Mouse (Mus musculus) gonadal fat pad, adult 2 months (tissue): Measurements from ENCODE around the gene Patz1. TPM values are rescaled to one million over a fixed set of nuclear protein-coding genes. Genes with fewer than 3 reads are reported as not detected.

Source experiments
- DNase-seq: peaks from one replicate; pipeline ENCODE4 v3.0.0-alpha.2; 2012; ENCODE audit warnings: low read depth
- polyA plus RNA-seq: library from polyadenylated mRNA; depleted of rRNA; stranded (reverse); fragments of >200 nt; gene quantifications from 2 replicates; pipeline ENCODE4 v1.2.3, GENCODE M21; 2012

The Patz1 gene
- polyA plus RNA-seq, 1 experiment = 43.8 TPM

DNA sequence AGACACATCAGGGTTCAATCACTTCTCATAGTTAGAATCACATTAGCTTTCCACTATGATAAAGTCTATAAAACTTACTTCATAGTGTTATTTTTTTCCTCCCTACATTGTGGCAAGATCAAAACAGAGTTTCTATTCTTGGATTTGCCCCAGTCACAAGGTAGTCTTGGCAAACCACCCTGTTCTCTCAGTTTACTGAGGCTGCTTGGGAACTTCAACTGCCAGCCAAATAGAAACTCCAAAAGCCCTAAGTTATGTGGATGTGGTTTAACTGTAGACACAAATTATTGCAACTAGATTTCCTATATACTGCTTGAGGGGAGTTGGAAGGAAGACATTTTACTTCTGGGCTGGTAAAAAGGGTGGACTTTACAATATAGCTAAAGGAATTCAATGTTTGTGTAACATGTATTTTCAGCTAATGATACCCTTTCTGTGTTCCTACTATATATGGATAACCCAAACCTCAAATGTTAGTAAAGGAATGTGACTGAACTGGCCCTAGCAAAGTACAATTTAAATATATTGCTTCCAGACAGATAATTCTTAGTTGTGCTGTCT is 41.3 kb downstream of the Patz1 start, which contains the start of gene Pik3ip1:
TSS of gene Pik3ip1 (plus strand) at position 511 of the 561 bp plus-strand sequence.
- DNase-seq = no peak

DNA sequence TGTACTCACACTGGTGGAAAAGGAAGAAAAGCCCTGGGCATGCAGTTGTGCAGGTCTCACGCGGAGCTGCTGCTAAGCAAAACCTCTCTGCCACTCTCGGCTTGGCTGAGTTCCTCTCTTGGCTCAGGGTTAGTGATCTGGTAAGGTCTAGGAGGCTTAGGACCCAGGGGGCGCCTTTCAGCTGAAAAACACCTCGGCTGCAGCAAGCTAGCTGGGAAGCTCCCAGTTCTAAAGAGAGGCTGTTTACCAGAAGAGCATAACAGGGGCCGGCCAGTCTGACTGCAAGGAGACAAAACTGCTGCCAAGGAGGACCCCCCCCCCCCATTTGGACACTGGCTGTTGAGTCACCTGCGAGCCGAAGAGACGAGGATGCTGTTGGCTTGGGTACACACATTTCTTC is 41.9 kb downstream of the Patz1 start:
- DNase-seq = no peak

DNA sequence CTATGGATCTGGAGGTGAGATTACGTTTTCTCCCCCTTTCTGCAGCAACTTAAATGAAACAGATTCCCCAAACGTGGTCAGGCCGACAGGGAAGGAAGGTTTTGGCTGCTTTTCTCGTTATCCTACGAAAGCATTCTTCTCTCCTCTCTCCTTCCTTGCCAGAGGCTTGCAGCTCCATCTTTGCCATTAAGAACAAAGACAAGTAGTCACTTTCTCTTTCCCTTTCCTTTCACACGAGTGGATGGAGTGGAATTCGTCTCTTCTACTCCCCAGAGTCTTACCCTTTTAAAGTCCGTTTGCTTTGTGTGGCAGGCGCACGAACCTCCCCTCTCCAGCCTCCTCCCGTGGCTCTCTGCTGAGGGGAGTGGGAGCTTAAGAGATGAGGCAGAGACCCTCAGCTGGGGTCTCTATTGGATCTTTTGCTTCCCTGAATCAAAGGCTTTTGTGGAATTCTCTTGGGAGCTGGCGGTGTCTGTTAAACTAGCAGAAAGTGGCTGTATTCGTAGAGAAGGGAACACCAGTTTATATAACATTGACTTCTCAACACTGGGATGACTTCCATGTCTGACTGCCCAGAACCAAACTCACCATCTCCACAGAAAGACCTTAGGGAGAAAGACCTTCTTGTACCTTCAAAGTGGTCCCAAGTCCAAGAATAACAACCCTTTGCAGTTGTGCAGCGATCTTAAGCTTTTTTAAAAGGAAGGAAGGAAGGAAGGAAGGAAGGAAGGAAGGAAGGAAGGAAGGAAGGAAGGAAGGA is 42.5 kb downstream of the Patz1 start:
- no peak for DNase-seq

DNA sequence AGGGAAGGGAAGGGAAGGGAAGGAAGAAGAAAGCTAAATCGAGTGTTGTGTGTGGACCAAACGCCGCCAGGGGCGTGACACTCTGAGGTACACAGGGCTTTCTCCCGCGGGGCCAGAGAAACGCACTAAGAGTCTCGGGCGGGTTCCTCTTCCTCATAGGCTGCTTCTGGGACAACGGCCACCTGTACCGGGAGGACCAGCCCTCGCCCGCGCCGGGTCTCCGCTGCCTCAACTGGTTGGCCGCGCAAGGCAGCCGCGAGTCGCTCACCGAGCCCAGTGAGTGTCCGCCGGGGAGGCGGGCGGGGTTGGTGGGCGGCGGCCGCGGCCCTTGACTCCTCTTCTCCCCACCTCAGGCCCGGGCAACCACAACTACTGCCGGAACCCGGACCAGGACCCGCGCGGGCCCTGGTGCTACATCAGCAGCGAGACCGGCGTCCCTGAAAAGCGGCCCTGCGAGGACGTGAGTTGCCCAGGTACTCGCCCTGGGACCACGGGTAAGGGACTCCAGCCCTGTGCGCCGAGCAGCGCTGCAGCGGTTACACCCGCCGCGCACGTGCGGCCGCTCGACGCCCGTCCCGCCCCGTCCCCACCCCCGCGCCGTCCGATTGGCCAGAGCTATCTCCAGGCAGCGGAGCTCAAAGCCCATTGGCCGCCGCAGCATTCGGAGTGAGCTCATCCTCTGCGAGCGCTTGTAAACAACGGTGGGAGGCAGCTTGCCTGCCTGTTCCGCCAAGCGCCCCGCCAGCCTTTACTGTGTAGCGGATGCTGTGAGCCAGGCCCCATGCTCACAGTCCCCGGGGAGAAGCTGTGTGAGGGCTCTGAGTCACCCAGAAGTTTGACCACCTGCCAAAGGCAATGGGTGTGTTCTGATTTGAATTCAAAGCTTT is 43.3 kb downstream of the Patz1 start:
- no peak for DNase-seq

DNA sequence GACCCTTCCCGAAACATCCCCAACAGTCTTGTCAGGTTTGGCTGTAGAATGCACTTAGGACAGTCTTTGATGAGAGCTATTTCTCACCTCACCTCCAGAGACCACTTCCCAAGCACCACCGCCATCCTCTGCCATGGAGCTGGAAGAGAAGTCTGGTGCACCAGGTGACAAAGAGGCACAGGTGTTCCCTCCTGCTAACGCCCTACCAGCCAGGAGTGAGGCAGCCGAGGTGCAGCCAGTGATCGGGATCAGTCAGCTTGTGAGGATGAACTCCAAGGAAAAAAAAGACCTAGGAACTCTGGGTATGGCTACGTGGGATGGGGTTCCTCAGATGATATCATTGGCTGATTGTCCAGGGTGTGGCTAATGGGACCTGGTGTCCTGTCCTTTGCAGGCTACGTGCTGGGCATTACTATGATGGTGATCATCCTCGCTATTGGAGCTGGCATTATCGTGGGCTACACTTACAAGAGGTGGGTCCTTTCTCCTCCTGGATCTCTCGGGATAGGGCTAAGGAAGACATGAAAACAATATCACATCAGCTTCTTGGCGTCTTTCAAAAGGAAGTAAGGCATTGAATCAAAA is 44.5 kb downstream of the Patz1 start:
- DNase-seq = no peak

DNA sequence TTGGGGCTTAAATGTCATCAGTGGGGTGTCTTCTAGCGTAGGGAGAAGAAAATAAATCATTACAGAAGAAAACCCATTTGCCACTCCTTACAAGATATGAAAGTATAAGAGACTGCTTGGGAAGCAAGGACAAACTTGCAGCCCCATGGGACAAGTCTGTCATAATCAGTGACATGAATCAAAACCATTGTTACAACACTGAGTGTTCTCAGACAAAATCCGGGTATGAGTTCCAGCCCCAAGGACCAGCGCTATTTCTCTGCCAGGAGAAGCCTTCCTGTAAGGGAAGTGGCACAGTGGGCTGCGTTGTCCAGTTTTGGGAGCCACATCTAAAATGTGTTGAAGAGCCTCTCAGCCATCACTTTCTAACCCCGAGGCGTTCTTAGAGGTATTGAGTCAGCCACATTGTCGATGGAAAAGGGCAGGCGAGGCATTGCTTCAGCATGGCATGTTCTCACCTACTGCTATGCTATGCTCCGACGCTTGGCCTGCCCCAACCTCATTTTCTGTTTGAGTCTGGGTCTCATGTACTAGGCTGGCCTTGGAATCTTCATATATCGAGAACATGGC is 45.6 kb downstream of the Patz1 start:
- no peak for DNase-seq

DNA sequence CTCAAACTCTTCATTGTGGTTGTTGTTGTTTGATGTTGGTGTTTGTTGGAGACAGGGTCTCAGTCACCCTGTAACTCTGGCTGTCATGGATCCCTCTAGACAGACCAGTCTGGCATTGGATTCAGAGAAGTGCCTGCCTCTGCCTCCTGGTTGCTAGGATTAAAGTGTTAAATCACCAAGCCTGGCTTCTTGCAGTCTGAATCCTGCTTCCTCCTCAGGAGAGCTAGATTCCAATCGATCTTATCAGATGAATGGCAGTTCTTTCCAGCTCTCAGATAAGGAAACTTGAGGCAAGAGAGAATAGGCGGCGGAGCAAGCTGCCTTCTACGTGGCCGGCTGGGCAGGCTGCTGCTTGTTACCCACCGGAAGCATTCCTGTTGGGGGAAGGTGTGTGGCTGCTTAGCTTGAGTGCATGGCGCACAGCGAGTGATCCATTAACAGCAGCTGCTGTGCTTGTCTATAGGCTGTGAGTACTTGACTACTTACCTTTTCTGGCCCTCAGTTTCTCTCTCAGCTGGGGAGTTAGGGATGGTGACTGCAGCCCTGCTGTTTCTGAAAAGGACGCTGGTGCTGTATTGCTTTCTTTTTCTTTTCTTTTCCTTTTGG is 46.1 kb downstream of the Patz1 start:
- DNase-seq = no peak

DNA sequence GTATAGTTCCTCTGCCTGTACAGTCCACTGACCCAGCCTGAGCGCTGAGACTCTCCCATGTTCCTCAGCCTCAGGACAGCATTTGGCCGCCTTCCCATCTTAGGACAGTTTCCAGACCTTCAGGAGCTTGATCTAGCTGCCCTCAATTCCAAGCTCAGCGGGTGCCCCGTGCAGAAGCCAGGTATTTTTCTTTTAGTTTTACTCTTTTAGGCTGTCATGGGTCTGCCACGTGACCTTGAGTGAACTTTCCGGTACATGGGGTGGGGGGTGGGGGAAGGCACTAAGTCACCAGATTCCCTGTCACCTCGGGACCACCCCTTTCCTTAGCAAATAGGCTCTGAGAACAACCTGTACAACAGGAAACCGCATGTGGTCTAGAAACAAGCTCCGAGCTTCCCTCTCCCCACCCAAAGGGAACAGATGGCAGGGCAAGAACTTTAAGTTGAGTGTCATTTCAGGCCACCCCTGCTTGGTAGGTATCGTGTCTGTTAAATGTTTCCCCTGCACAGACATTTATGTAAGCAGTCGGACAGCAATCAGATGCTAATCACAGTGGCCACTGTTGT is 47.1 kb downstream of the Patz1 start:
- no peak for DNase-seq

DNA sequence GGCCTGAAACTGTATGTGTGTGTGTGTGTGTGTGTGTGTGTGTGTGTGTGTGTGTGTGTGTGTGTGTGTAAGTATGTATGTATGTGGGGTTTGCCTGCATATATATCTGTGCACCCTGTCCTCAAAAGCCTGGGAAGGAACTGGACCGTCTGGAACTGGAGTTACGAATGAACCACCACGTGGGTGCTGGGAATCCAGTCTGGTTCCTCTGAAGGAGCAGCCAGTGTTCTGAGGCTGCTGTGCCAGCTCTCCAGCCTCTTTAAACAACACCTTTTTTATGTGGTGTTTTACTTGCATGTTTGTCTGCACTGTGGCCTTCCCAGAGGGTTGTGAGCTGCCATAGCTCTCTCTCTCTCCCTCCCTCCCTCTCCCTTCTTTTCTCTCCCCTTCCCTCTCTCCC is 47.9 kb downstream of the Patz1 start:
- no peak for DNase-seq

DNA sequence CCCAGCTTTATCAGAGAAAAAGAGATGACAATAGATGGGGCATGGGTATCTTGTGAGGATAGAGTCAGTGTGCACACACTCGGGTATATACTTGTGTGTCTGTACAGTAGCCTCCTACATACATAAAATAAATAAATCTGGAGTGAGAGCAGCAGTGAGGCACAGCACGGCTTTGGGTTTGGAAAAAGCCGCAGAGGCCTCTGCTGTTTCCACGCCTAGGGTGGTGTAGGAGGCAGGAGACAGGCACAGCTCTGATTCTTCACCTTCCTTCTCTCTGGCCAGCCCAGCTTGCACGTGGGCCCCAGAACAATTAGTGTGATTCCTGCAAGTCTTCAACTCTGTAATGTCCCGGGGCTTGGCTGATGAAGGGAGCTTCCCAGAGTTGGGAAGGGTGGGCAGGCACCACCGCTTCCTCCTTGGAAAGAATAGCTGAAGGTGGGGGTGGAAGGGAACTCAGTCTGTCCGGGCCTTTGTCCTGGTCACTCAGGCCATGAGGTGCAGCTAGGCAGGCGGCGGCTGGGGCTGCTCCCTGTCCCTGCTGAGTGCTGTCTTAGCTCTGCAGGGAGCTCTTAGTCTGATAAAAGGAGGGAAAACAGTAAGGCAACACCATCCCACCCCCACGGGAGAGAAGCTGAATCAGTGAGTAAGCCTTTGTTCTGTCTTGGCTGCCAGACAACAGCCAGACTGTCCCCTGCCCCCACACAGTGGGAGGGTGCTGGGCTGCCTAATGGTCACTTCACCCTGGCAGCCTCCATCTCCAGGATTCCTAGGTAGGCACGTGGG is 48.7 kb downstream of the Patz1 start:
- no peak for DNase-seq

DNA sequence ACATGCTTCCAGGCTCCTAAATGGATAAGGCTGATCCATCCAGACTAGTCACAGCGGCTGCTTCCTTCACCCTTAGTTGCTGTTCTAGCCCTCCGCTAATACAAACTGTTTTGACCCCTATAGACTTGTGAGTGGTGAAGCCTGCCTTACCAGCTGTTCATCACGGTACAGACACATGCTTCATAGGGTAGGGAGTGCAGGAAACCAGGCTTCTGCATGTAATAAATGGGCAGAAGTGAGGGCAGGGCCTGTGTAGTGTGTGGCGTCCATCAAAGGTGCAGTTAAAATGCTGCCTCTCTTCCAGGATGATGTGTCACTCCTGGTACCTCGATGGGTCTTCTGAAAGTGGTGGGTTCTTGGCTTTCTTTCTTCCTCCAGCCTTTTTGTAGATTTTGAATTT is 49.3 kb downstream of the Patz1 start:
- DNase-seq = no peak

DNA sequence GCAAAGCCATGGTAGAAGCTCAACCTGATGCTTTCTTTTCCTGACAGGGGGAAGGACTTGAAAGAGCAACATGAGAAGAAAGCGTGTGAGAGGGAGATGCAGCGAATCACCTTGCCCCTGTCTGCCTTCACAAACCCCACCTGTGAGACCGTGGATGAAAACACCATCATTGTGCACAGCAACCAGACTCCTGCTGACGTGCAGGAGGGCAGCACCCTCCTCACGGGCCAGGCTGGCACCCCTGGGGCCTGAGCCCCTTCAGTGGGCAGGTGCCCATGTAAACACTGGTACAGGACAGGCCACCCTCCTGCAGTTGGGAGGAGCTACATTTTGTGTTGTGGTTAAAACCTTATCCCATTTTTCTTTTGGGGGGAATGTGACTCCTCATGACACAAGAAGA is 52.8 kb downstream of the Patz1 start:
- DNase-seq = no peak

DNA sequence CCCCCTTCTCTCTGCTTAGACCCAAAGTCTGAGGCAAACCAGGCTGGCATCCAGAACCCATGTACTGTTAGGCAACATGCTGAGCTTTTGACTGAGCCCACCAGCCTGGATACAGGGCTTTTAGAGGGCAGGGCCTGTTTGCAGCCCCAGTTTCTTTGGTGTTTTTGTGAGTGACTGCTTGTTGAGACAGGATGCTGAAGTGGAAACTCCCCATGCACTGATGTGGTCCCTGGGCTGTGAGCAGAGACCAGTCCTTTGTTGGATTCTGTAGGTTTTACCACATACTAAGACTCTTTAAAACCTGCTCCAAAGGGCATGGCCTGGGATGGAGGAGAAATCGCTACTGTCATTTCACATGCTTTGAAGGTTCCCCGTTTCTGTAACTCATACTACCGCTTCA is 56.2 kb downstream of the Patz1 start:
- DNase-seq = no peak

DNA sequence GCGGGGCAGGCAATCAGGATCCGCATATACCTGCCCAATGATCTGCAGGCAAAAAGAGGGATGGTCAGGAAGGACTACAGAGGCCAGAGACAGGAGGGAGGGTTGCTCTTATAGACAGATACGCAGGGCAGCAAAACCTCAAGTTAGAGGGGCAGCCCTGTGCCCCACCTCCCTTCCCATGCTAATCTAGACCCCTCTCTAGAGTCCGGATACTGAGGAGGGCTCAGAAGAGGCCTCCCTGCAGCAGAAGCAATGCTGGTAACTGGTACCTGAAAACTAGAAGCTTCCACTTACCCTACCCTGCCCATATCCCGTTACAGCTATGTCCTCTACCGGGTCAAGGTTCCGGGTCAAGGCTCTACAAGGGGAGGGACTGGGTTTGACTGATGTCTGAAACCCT is 57.7 kb downstream of the Patz1 start:
- no peak for DNase-seq

DNA sequence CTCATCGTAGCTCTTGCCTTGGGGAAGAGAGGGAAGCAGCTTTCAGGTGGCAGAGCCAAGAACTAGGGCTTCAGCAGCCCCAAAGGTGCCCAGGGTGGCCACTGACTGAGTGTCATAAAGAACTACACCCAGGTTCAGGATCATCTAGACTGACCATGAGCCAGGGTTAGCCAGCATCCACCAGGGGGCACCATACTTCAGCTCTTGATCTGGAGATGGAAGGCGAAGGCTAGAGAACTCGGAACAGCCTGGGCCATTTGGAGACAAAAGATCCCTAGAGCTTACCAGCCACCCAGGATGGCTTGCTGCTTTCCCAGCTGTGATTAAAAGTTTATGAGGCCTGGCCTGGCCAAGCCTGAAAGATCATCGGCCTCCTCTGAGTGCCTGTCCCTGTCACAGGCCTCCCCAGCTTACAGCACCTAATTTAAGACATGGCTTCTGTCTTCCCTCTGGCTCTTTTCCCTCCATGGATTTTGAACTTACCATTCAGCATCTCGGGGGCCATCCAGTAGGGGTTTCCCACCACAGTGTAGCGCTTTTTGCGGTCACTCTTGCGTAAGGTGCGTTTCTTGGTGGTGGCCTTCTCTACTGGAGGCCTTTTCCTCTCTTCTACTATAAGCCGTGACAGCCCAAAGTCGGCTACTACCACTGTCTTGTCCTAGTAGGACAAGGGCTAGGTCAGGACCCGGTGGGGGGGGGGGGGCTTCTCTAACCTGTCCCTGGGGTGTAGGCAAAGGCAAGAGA is 58.6 kb downstream of the Patz1 start:
- no peak for DNase-seq

DNA sequence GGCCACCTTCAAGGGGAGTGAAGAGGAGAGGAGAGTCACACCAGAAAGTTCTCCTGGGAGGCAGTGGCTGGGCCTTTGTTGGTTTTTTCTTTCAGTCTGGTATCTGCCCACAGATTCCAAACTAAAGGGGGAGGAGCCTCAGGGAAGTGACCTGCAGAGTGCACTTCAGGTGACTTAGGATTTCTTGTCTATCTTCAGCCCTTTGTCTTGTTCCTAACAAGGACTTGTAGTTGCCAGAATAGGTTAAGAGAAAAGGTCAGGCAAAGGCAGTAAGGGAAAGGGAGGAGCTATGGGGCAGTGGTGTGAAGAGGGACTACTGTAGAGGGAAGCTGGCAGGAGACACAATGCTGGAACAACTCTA is 59.1 kb downstream of the Patz1 start:
- DNase-seq = no peak

DNA sequence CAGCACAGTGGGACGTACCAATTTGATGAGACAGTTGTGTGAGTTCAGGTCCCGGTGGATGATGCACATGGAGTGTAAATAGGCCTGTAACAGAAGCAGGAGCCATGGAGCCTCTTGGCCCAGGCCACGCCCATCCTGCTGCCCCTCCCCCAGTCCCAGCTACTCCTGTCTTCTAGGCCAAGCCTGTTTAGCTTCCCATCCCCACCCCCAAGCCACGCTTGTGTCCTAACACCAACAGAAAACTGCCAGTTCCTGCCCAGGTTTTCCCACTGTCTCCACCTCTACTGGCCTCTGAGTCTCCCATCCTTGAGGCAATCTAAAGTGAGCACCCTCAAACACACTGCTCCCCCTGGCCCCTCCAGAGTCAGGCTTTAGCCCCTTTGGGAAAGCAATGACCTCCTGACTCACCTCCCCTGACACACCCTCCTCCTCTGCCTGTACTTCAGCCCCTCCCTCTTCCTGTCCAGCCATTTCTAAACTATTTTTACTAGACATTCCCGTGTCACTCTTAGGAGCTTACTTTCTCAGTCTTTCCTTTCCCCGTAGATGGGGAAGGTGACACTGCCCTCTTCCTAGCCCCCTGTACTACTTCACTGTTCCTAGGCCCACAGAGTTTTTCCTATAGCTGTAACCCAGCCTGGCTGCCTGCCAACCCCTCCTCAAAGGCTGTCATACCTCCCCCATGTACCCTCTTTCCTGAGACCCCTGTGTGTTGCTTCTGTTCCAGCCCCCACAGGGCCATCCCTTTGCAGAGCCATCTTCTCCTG is 60.1 kb downstream of the Patz1 start:
- no peak for DNase-seq

DNA sequence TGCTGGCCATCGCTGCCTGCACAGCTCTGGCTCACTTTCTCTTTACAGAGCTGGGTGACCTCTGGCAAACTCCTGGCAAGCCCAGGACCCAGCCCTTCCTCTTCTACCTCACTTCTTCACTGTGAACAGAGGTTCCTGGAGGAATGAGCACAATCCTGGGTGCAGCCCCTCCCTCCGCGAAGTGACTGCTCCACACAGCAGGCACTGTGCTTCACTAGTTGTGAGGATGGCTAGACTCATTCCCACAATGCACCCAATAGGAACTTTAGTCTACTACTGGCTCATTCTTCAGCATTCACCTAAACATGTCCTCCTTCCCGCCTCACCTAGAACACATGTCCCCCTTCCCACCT is 60.6 kb downstream of the Patz1 start:
- no peak for DNase-seq

DNA sequence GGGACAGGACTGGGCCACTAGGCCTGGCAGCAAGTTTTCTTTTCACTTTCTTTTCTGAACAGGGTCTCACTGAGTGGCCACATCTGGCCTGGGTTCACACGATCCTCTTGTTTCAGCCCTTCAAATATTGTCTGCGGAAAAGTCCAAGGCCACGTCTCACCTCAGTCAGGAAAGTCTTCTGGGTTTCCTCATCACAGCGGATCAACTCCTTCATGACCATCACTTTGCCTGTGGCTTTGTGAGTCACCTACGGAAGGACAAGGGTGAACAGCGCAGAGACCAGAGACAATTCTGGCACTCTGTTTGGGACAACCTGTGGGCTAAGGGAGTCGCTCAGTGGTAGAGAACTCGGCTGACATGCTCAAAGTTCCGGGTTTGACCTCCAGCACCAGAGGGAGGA is 63.5 kb downstream of the Patz1 start:
- no peak for DNase-seq
